Mouse (Mus musculus): ENCODE measurements at regions not wholly inside any gene's neighbourhood (a gene's known extent, or its start where the extent isn't known, plus 50 kb on each side); places are given as distances from the start of the nearest gene placed in this dataset.

DNA sequence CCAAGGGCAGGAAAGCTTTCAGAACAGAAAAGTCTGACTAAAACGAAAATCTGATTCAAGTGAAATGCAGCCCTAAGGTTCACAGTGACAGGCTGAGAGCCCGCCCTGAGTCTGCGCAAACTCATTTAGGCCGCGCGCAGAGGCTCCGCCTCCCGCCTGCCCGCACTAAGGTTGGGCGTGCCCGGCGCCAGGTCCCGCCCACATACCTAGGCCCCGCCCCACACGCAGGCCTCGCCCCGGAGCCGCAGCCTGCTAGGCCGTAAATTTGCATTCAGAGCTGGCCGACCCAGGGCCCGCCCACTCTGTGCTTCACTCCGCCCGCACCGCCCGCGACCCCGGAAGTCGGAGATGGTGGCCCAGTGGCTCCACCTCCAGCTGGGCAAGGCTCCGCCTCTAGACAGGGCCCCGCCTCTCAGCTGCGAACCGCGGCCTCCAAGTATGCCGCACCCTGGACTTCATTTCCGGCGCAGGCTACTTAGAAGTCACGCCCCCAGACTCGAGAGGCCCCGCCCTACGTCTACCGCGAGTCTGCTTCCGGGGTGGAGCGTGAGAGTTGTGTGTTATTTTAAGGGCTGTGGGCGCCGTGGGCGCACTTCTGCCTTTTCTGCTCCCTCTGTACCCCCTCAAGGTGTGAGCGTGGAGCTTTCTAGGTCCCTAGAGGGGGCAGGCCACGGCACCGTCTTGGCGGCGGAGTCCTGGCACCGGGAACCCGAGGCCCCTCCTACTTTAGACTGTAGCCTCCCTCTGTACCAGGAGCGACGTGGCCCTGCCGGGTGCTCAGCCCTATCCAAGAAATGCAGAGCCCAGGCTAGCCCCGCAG, 52.3 kb upstream of the Wnt7b start:
- peaks cover 8% of the 10 kb centered on the region for H3K4me1 ChIP-seq (replicated peaks; ENCODE audit: control insufficient read depth, insufficient read depth, low read length)
- H3K9me3 ChIP-seq (ENCODE audit: control insufficient read depth, low read length): no peaks in the 10 kb centered on the region
- peak overlapping the region; percentile 92 for H3K27ac ChIP-seq (ENCODE audit: low read length)
- H3K27me3 ChIP-seq (replicated peaks; ENCODE audit: control insufficient read depth, insufficient read depth, low read length): no peaks in the 10 kb centered on the region
- H3K9ac ChIP-seq (replicated peaks; ENCODE audit: low read depth, low read length): peak overlapping the region; percentile 82
- peak; percentile 97 for ATAC-seq
- peak overlapping the region; percentile 71 for H3K4me2 ChIP-seq (ENCODE audit: low read length)
- H3K4me3 ChIP-seq (replicated peaks; ENCODE audit: low read length): peak overlapping the region; percentile 73
- H3K36me3 ChIP-seq (ENCODE audit: control insufficient read depth, insufficient read depth): no peaks in the 10 kb centered on the region
- WGBS: under 1% methylated on average over 57 of the region's 58 CpGs

DNA sequence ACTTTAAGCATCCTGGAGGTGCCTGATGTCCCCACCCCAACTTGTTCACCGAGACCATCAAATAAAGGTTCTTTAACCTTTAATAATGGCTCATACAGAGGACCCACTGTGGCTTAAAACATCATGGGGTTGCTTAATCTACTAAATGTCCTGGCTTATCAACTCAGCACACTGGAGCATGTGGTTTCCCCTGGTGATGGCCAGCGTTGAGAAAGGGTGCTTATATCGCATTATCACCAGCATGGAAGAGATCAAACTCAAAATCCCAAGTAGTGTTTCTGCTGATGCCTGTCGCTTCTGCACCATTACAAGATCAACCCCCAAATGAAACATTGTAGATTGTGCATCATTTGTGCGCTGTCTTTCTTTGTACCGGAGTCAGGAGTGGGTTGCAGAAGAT, 53.2 kb upstream of the Wnt7b start:
- H3K4me2 ChIP-seq (ENCODE audit: low read length): no peak overlapping the region; the same call in 1 of the 2 replicates
- 91% methylated on average over 6 of the region's 6 CpGs for WGBS
- H3K9me3 ChIP-seq (ENCODE audit: control insufficient read depth, low read length): no peaks in the 10 kb centered on the region
- H3K4me1 ChIP-seq (replicated peaks; ENCODE audit: control insufficient read depth, insufficient read depth, low read length): peaks cover 8% of the 10 kb centered on the region
- H3K27ac ChIP-seq (ENCODE audit: low read length): no peak overlapping the region
- no peak overlapping the region for H3K4me3 ChIP-seq (replicated peaks; ENCODE audit: low read length)
- ATAC-seq: no peak
- no peaks in the 10 kb centered on the region for H3K27me3 ChIP-seq (replicated peaks; ENCODE audit: control insufficient read depth, insufficient read depth, low read length)
- no peak overlapping the region for H3K9ac ChIP-seq (replicated peaks; ENCODE audit: low read depth, low read length)
- H3K36me3 ChIP-seq (ENCODE audit: control insufficient read depth, insufficient read depth): no peaks in the 10 kb centered on the region

DNA sequence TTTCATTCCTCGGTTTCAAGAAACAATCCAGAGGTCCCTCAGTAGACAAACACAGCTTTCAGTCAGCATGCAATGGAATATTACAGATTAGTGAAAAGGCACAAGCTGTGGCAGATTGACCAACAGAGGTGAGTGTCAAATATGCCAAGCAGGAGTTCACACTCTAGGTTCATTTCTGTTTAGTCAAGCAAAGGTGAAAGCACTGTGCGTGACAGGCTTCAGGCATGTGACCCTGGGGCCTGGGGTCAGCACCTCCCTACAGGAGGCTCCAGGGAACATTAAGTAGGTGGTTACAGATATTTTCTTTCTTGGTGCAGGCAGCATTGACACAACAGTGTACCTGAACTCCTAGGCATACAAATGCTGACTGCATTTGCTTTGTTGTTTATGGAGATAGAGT, 57.3 kb upstream of the Wnt7b start:
- Histone ChIP-seq H3K4me1 (replicated peaks; ENCODE audit: control insufficient read depth, insufficient read depth, low read length) (peaks cover 4% of the 10 kb centered on the region; the same call in 1 of the 2 replicates), H3K4me3 (replicated peaks; ENCODE audit: low read length) (no peak overlapping the region), H3K27me3 (replicated peaks; ENCODE audit: control insufficient read depth, insufficient read depth, low read length) (no peaks in the 10 kb centered on the region; the same call in 1 of the 2 replicates), H3K4me2 (ENCODE audit: low read length) (no peak overlapping the region), H3K27ac (ENCODE audit: low read length) (no peak overlapping the region), H3K9ac (replicated peaks; ENCODE audit: low read depth, low read length) (no peak overlapping the region), H3K36me3 (ENCODE audit: control insufficient read depth, insufficient read depth) (no peaks in the 10 kb centered on the region), H3K9me3 (ENCODE audit: control insufficient read depth, low read length) (no peaks in the 10 kb centered on the region)
- no peak for ATAC-seq
- WGBS: 87% methylated on average over 2 of the region's 2 CpGs

DNA sequence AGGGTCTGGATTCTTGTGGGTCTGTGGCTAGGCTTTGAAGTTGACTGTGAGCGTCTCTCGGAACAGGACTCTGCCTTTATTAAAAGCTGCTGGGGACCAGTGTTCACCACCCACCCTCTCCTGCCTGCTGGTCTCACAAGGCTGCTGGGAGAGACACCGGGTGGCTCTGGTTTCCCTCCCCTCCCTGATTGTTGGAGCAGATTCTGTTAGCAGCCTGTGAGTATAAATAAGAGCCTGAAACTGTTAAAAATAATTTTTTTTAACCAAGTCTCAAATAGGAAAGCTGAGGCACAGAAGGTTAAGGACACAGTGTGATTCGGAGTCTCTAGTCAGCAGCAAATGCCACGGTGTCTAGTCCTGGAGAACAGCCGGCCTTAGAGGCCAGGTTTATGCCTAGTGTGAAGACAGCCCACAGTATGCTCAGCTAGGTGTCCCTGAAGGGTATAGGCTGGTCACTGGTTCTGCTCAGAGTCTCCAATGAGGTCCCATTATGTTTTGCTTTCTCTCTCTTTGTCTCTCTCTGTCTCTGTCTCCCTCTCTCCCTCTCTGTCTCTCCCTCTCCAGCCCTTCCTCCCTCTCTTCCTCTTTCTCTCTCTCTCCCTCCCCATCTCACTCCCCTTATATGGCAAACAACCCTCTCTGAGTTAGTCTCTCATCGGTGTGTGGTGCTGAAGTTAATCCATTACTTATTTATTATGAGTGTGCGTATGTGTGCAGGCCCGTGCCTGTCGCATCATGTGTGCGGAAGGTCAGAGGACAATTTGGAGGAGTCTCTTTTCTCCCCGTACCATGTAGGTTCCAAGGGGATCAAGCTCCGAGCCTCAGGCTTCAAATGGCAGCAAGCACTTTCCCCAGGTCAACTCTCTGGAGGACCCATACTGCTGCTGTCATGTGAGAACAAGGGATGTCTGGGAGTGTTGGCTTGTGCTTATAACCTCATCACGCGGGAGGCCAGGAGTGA, 59.1 kb upstream of the Wnt7b start:
- 77% methylated on average over 15 of the region's 15 CpGs for WGBS
- Histone ChIP-seq H3K27ac (ENCODE audit: low read length) (no peak overlapping the region), H3K9me3 (ENCODE audit: control insufficient read depth, low read length) (no peaks in the 10 kb centered on the region), H3K9ac (replicated peaks; ENCODE audit: low read depth, low read length) (no peak overlapping the region), H3K4me1 (replicated peaks; ENCODE audit: control insufficient read depth, insufficient read depth, low read length) (peaks cover 13% of the 10 kb centered on the region), H3K4me2 (ENCODE audit: low read length) (no peak overlapping the region), H3K36me3 (ENCODE audit: control insufficient read depth, insufficient read depth) (no peaks in the 10 kb centered on the region), H3K27me3 (replicated peaks; ENCODE audit: control insufficient read depth, insufficient read depth, low read length) (no peaks in the 10 kb centered on the region; the same call in 1 of the 2 replicates), H3K4me3 (replicated peaks; ENCODE audit: low read length) (no peak overlapping the region)
- no peak for ATAC-seq

DNA sequence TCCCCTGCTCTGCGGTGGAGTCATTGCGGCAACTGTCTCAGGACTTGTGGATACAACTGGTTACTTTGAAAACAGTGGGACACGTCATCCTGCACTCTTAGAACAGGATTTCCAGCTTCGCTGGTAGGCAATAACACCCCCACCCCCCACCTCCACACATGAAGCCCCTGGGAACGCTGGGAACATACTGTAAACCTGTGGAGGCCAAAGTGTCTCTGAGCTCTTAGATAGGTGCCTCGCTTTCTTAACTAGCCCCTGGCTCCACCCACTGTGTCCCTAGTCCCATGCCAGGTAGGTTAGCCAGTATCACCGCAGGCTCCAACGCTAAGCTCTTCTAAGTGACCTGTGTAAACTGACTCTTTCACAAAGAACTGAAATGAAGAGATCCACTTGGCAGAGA, 63.1 kb upstream of the Wnt7b start:
- H3K36me3 ChIP-seq (ENCODE audit: control insufficient read depth, insufficient read depth): no peaks in the 10 kb centered on the region
- WGBS: 51% methylated on average over 8 of the region's 8 CpGs
- no peaks in the 10 kb centered on the region; the same call in 1 of the 2 replicates for H3K27me3 ChIP-seq (replicated peaks; ENCODE audit: control insufficient read depth, insufficient read depth, low read length)
- H3K4me1 ChIP-seq (replicated peaks; ENCODE audit: control insufficient read depth, insufficient read depth, low read length): peaks cover 28% of the 10 kb centered on the region
- no peaks in the 10 kb centered on the region for H3K9me3 ChIP-seq (ENCODE audit: control insufficient read depth, low read length)
- H3K4me2 ChIP-seq (ENCODE audit: low read length): peak overlapping the region; percentile 78
- peak overlapping the region; percentile 46 for H3K4me3 ChIP-seq (replicated peaks; ENCODE audit: low read length)
- peak overlapping the region; percentile 84 for H3K27ac ChIP-seq (ENCODE audit: low read length)
- no peak for ATAC-seq
- peak overlapping the region; percentile 84 for H3K9ac ChIP-seq (replicated peaks; ENCODE audit: low read depth, low read length)

DNA sequence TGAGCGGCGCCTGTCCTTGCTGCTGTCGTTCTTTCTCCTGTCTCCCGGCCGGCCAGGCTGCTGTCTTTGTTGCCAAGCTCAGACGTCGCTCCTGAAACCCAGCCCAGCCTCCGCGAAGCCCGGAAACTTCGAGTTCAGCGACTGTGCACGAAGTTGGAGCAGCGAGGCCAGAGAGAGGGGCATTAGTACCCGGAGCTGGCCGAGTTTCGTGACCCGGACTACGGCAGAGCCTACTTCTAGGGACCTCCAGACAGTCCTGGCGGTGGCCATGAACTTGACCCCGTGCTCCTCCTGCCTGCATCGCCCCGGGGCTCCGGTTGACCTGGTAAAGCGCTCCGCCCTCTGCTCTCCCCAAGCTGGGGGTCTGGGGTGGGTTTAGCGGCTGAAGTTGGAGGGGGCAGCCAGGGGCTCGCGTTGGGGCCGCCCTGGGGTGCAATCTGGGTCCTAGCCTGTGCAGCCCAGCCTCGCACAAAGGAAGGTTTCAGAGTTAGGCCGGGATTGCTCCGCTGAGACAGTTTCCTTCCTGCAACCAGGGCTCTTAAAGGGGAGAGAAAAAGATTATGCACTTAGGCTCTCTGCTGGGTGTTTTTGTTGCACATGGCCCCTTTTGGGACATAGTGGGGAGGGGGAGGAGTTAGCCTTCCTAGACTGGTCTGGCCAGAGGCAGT, 63.8 kb upstream of the Wnt7b start:
- Histone ChIP-seq H3K4me3 (replicated peaks; ENCODE audit: low read length) (peak overlapping the region; percentile 46), H3K4me2 (ENCODE audit: low read length) (peak overlapping the region; percentile 78), H3K4me1 (replicated peaks; ENCODE audit: control insufficient read depth, insufficient read depth, low read length) (peaks cover 28% of the 10 kb centered on the region), H3K27me3 (replicated peaks; ENCODE audit: control insufficient read depth, insufficient read depth, low read length) (no peaks in the 10 kb centered on the region; the same call in 1 of the 2 replicates), H3K9ac (replicated peaks; ENCODE audit: low read depth, low read length) (peak overlapping the region; percentile 84), H3K36me3 (ENCODE audit: control insufficient read depth, insufficient read depth) (no peaks in the 10 kb centered on the region), H3K9me3 (ENCODE audit: control insufficient read depth, low read length) (no peaks in the 10 kb centered on the region), H3K27ac (ENCODE audit: low read length) (peak overlapping the region; percentile 84)
- WGBS: 1% methylated on average over 33 of the region's 33 CpGs
- ATAC-seq: peak; percentile 54

DNA sequence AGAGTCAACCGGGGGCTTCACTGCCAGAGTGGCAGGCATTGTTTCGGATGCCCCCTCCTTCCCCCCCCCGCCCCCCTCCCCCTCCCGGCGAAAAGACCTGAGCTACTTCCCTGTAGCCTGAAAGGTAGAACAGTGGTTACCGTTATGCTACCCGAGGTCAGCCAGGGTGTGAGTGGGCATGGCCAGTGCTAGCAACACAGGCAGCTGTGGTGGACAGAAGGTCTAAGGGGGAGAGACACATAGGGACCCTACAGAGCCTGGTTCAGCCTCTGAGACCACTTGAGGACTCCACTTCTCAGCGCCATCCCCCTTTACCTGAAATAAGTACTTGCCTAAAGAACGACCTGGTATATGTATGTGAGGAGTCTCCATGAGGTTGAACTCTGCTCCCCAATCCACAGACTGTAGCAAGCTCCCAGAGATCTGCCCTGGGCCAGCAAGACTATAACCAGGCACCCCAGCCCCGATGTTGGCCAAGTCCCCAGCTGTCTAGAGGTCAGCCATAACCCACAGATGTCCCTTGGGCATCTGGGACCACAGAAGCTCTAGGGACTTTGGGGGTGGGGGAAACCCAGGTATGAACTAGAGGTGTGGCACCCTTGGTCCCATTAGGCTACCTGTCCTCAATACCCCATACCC, 64.5 kb upstream of the Wnt7b start:
- peak overlapping the region; percentile 46 for H3K4me3 ChIP-seq (replicated peaks; ENCODE audit: low read length)
- peak; percentile 22; the same call in 1 of the 2 replicates for ATAC-seq
- H3K9me3 ChIP-seq (ENCODE audit: control insufficient read depth, low read length): no peaks in the 10 kb centered on the region
- no peaks in the 10 kb centered on the region; the same call in 1 of the 2 replicates for H3K27me3 ChIP-seq (replicated peaks; ENCODE audit: control insufficient read depth, insufficient read depth, low read length)
- H3K4me1 ChIP-seq (replicated peaks; ENCODE audit: control insufficient read depth, insufficient read depth, low read length): peaks cover 29% of the 10 kb centered on the region
- peak overlapping the region; percentile 84 for H3K27ac ChIP-seq (ENCODE audit: low read length)
- H3K4me2 ChIP-seq (ENCODE audit: low read length): peak overlapping the region; percentile 78
- 33% methylated on average over 9 of the region's 10 CpGs for WGBS
- H3K36me3 ChIP-seq (ENCODE audit: control insufficient read depth, insufficient read depth): no peaks in the 10 kb centered on the region
- H3K9ac ChIP-seq (replicated peaks; ENCODE audit: low read depth, low read length): peak overlapping the region; percentile 84

DNA sequence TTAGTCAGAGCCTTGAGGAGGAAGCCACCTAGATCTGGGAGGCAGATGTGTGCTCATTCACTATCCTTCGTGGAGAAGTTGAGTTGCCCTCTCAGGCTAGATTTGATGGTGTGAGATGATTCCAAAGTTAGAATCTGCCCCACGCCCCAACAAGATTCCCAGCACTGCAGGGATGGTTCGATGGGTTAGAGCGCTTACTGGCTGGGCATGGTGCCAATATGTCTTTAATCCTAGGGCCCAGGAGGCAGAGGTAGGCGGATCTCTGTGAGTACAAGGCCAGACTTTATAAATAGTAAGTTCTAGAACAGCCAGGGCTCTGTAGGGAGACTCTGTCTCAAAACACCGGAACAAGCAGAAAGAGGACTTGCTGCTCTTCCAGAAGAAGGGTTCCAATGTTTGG, 65.3 kb upstream of the Wnt7b start:
- Histone ChIP-seq H3K4me1 (replicated peaks; ENCODE audit: control insufficient read depth, insufficient read depth, low read length) (peaks cover 37% of the 10 kb centered on the region), H3K27ac (ENCODE audit: low read length) (no peak overlapping the region), H3K4me2 (ENCODE audit: low read length) (no peak overlapping the region), H3K27me3 (replicated peaks; ENCODE audit: control insufficient read depth, insufficient read depth, low read length) (no peaks in the 10 kb centered on the region; the same call in 1 of the 2 replicates), H3K36me3 (ENCODE audit: control insufficient read depth, insufficient read depth) (no peaks in the 10 kb centered on the region), H3K9me3 (ENCODE audit: control insufficient read depth, low read length) (no peaks in the 10 kb centered on the region), H3K4me3 (replicated peaks; ENCODE audit: low read length) (no peak overlapping the region), H3K9ac (replicated peaks; ENCODE audit: low read depth, low read length) (no peak overlapping the region)
- 58% methylated on average over 6 of the region's 6 CpGs for WGBS
- no peak for ATAC-seq

Data from forebrain, embryonic 16.5 days (tissue).